Mouse (Mus musculus) ovary, adult 10 weeks (tissue): ENCODE results near the gene Avpr1b. TPM values are rescaled to one million over a fixed set of nuclear protein-coding genes. Genes with fewer than 3 reads are reported as not detected.

Experiments
- polyA plus RNA-seq: library from polyadenylated mRNA; stranded (reverse); fragments of 350-450 nt; fragmentation: Illumina TruSeq; extraction: RNeasy Lipid Tissue Mini Kit (QIAGEN cat#74804); gene quantifications from one replicate; pipeline ENCODE4 v1.2.3, GENCODE M21; 2014

The Avpr1b gene
- polyA plus RNA-seq: not detected

GRCm38 (mm10) chr1:131598905-131599304 is at the start of gene Avpr1b:
Avpr1b (plus strand) TSS chr1:131599239.

GRCm38 (mm10) chr1:131637791-131638540 is 38.9 kb downstream of the Avpr1b start, which contains the start of gene Ctse:
Ctse (plus strand) TSS chr1:131638306.

Other genes with a start within 250 kb of the Avpr1b start
- 24.2 TPM for gene Srgap2, start 71.9 kb upstream of the Avpr1b start, polyA plus RNA-seq
- gene Fam72a, start 71.3 kb upstream of the Avpr1b start, polyA plus RNA-seq: 4.8 TPM
- 0.26 TPM for gene Ctse, start 39.1 kb downstream of the Avpr1b start, polyA plus RNA-seq
- gene Rab7b, start 89.5 kb downstream of the Avpr1b start, polyA plus RNA-seq: 11.9 TPM
- 0.54 TPM for gene Slc26a9, start 144.8 kb downstream of the Avpr1b start, polyA plus RNA-seq
- gene Pm20d1, start 198.1 kb downstream of the Avpr1b start, polyA plus RNA-seq: 2.8 TPM
- gene Slc41a1, start 228.3 kb downstream of the Avpr1b start, polyA plus RNA-seq: 23.7 TPM